Mouse (Mus musculus): Measurements from ENCODE around the gene Olfr815. TPM values are rescaled to one million over a fixed set of nuclear protein-coding genes. Genes with fewer than 3 reads are reported as not detected.
"Not testable (repeated sequence)": the region's sequence is repeated elsewhere in the genome, so short reads cannot be mapped to it uniquely, and the experiment has no call there.

The Olfr815 gene
- not detected in 2 replicates for polyA plus RNA-seq (2015; fragmentation: Nextera tagmentation; extraction: Ambion mirVana)

DNA sequence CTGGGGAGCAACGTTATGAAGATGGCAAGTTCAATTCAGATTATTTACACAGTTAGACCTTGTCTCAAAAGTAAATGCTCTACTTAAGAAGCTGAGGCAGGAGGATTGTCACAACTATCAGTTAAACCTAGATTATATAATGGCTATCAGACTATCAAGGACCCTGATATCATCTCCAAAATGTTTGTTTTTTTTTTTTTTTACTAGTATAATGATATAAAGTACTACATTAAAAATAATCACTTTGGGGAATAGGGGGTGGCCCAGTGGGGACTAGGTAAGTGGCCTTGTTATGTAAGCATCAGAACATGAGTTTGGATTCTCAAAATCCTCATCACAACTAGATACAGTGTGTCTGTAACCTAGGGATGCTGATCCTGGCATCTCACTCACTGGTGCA, at the start of gene Olfr815:
Gene Olfr815 (minus strand): TSS at position 101 of the 400 bp plus-strand sequence.
- not testable (repeated sequence) for H3K9me3 ChIP-seq; H3K27ac ChIP-seq (replicated peaks); H3K9ac ChIP-seq; ATAC-seq (ENCODE audit: extremely low read depth, insufficient number of reproducible peaks, low FRiP score, low TSS enrichment); H3K4me3 ChIP-seq; H3K4me1 ChIP-seq; H3K27me3 ChIP-seq (replicated peaks); H3K4me2 ChIP-seq; H3K36me3 ChIP-seq
- WGBS = 53% methylated on average over 1 of the region's 1 CpGs

DNA sequence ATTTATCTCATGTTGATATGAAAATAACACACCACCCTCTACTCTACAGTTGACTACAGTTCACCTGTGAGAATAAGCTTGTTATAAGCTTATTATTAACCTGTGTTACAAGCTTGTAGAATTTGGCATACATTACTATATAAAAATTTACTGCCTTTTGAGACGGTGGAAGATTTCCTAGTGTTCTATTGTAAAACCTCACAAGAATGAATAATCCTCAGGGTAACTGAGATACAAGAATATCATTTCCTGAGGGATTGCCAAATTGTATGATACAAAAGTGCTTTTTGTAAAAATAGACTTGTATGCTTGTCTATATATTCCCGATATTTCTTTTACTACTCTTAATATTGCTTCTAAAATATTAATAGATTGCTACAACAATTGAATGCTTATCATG, 43.3 kb upstream of the Olfr815 start, which contains the start of gene Olfr818:
Gene Olfr818 (minus strand): TSS at position 101 of the 400 bp plus-strand sequence.
- no peaks in the 10 kb centered on the region for H3K4me1 ChIP-seq
- H3K4me3 ChIP-seq = no peak within 1 kb of the TSS
- no peaks in the 10 kb centered on the region for H3K36me3 ChIP-seq
- ATAC-seq (ENCODE audit: extremely low read depth, insufficient number of reproducible peaks, low FRiP score, low TSS enrichment) = no peak
- no peak within 1 kb of the TSS for H3K27ac ChIP-seq (replicated peaks)
- H3K4me2 ChIP-seq = no peak within 1 kb of the TSS
- no peaks in the 10 kb centered on the region for H3K9me3 ChIP-seq
- H3K9ac ChIP-seq = no peak within 1 kb of the TSS
- WGBS = 84% methylated on average over 2 of the region's 2 CpGs
- H3K27me3 ChIP-seq (replicated peaks) = no peaks in the 10 kb centered on the region

DNA sequence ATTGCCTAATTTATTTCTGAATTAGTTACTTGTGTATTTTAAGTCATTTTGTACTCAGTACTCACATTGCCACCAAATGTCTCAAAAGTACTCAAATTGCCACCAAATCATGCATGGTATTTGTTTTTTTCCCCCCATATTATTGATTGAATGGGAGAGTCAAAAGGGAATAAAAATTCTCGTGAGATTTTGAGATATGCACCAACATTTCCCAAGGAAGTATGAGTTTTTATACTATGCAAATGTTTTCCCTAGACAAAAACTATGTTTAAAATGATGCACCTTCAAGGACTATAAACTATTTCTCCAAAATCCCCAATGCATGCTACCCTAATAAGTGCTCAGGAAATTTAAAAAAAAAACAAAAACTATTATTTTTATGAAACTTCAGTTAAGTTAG, 9.8 kb upstream of the Olfr815 start, which contains the start of gene Olfr816:
Gene Olfr816 (minus strand): TSS at position 101 of the 400 bp plus-strand sequence.
- Histone ChIP-seq H3K4me2 (no peak within 1 kb of the TSS), H3K27ac (replicated peaks) (no peak within 1 kb of the TSS), H3K27me3 (replicated peaks) (no peaks in the 10 kb centered on the region), H3K36me3 (no peaks in the 10 kb centered on the region), H3K9ac (no peak within 1 kb of the TSS), H3K4me1 (no peaks in the 10 kb centered on the region), H3K4me3 (no peak within 1 kb of the TSS), H3K9me3 (no peaks in the 10 kb centered on the region)
- WGBS = 51% methylated on average over 1 of the region's 1 CpGs
- ATAC-seq (ENCODE audit: extremely low read depth, insufficient number of reproducible peaks, low FRiP score, low TSS enrichment) = no peak

DNA sequence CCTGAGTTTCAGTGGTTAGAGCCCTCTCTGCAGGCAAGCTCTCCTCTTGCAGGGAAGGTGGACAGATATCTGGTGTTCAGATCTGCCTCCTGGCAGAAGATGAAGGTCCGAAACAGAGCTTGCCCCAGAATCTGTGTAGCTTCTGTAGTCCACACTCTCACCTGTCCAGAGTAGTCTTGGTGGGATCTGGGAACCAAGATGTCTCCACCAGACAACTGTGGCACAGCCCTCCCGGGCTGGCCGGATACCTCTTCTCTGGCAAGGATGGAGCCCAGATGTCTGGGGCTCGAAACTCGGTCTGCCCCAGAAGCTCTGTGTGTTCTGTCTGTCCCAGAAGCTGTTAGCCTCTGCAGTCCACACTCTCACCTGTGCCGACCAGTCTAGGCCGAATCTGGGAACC, 19.7 kb downstream of the Olfr815 start:
- no peaks in the 10 kb centered on the region for H3K27me3 ChIP-seq (replicated peaks)
- WGBS = 81% methylated on average over 7 of the region's 7 CpGs
- ATAC-seq (ENCODE audit: extremely low read depth, insufficient number of reproducible peaks, low FRiP score, low TSS enrichment) = no peak
- H3K4me2 ChIP-seq = no peak overlapping the region
- H3K4me3 ChIP-seq = no peak overlapping the region
- H3K9ac ChIP-seq = no peak overlapping the region
- no peaks in the 10 kb centered on the region for H3K36me3 ChIP-seq
- no peak overlapping the region for H3K27ac ChIP-seq (replicated peaks)
- H3K4me1 ChIP-seq = no peaks in the 10 kb centered on the region
- H3K9me3 ChIP-seq = no peaks in the 10 kb centered on the region; the same call in 1 of the 2 replicates

DNA sequence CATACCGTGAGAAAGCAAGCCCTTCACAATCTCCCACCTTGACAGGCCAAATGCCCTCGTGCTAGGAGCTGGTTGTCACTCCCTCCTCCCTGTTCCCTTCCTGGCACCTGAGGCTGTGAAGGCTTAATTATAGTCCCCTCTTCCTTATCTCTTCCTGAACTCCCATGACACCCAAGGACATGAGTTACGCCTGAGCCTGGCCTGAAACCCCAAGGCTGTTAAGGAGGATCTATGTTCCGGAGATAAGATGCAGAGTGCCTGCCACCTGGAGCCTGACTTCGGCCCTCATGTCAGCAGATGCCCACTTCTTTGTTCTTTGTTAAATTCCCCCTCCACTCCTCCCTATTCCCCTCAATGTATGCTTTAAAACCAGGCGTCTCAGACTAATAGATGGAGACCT, 20.2 kb downstream of the Olfr815 start:
- not testable (repeated sequence) for H3K27ac ChIP-seq (replicated peaks); H3K27me3 ChIP-seq (replicated peaks); H3K9me3 ChIP-seq; H3K36me3 ChIP-seq; H3K9ac ChIP-seq; H3K4me2 ChIP-seq; ATAC-seq (ENCODE audit: extremely low read depth, insufficient number of reproducible peaks, low FRiP score, low TSS enrichment); H3K4me1 ChIP-seq; H3K4me3 ChIP-seq
- WGBS = 48% methylated on average over 6 of the region's 6 CpGs

DNA sequence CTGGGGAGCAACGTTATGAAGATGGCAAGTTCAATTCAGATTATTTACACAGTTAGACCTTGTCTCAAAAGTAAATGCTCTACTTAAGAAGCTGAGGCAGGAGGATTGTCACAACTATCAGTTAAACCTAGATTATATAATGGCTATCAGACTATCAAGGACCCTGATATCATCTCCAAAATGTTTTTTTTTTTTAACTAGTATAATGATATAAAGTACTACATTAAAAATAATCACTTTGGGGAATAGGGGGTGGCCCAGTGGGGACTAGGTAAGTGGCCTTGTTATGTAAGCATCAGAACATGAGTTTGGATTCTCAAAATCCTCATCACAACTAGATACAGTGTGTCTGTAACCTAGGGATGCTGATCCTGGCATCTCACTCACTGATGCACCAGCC, 25.9 kb downstream of the Olfr815 start, which contains the start of gene Olfr814:
Gene Olfr814 (minus strand): TSS at position 101 of the 400 bp plus-strand sequence.
- 45% methylated on average over 1 of the region's 1 CpGs for WGBS
- not testable (repeated sequence) for H3K9me3 ChIP-seq; H3K4me2 ChIP-seq; H3K4me1 ChIP-seq; ATAC-seq (ENCODE audit: extremely low read depth, insufficient number of reproducible peaks, low FRiP score, low TSS enrichment); H3K9ac ChIP-seq; H3K36me3 ChIP-seq; H3K27me3 ChIP-seq (replicated peaks); H3K4me3 ChIP-seq; H3K27ac ChIP-seq (replicated peaks)

DNA sequence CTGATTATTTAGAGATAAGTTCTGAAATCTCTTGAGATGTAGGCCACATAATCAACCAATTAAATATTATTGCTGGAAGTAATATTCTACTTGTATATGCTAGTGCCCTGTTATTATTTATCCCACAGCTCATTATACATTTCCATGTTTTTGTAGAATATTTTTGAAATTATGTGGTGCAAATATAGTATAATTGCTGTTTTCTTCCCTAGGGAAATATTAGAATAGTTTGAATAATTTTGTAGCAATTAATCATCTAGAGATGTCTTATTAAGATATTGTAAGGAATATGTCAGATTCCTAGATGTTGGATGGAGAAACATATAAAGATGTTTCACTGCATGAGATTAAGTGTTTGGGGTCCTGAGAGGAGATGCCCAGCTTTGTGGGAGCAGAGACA, 50.6 kb downstream of the Olfr815 start, which contains the start of gene Olfr813:
Gene Olfr813 (plus strand): TSS at position 301 of the 400 bp plus-strand sequence.
- no peak within 1 kb of the TSS for H3K27ac ChIP-seq (replicated peaks)
- H3K4me3 ChIP-seq = no peak within 1 kb of the TSS
- H3K9ac ChIP-seq = no peak within 1 kb of the TSS
- H3K9me3 ChIP-seq = no peaks in the 10 kb centered on the region; the same call in 1 of the 2 replicates
- ATAC-seq (ENCODE audit: extremely low read depth, insufficient number of reproducible peaks, low FRiP score, low TSS enrichment) = no peak
- no peaks in the 10 kb centered on the region for H3K4me1 ChIP-seq
- H3K36me3 ChIP-seq = no peaks in the 10 kb centered on the region
- H3K4me2 ChIP-seq = no peak within 1 kb of the TSS
- no peaks in the 10 kb centered on the region for H3K27me3 ChIP-seq (replicated peaks)

Other genes with a start within 250 kb of the Olfr815 start
- gene Olfr800, start 248.2 kb downstream of the Olfr815 start, polyA plus RNA-seq (2015; fragmentation: Nextera tagmentation; extraction: Ambion mirVana) = not detected in 2 replicates
- not detected in 2 replicates for gene Olfr801, start 232.0 kb downstream of the Olfr815 start, polyA plus RNA-seq (2015; fragmentation: Nextera tagmentation; extraction: Ambion mirVana)
- not detected in 2 replicates for gene Olfr802, start 217.7 kb downstream of the Olfr815 start, polyA plus RNA-seq (2015; fragmentation: Nextera tagmentation; extraction: Ambion mirVana)
- not detected in 2 replicates for gene Olfr803, start 211.6 kb downstream of the Olfr815 start, polyA plus RNA-seq (2015; fragmentation: Nextera tagmentation; extraction: Ambion mirVana)
- gene Olfr804, start 202.7 kb downstream of the Olfr815 start, polyA plus RNA-seq (2015; fragmentation: Nextera tagmentation; extraction: Ambion mirVana) = not detected in 2 replicates
- not detected in 2 replicates for gene Olfr805, start 176.5 kb downstream of the Olfr815 start, polyA plus RNA-seq (2015; fragmentation: Nextera tagmentation; extraction: Ambion mirVana)
- not detected in 2 replicates for gene Olfr806, start 163.9 kb downstream of the Olfr815 start, polyA plus RNA-seq (2015; fragmentation: Nextera tagmentation; extraction: Ambion mirVana)
- gene Olfr807, start 148.1 kb downstream of the Olfr815 start, polyA plus RNA-seq (2015; fragmentation: Nextera tagmentation; extraction: Ambion mirVana) = not detected in 2 replicates
- not detected in 2 replicates for gene Olfr808, start 140.4 kb downstream of the Olfr815 start, polyA plus RNA-seq (2015; fragmentation: Nextera tagmentation; extraction: Ambion mirVana)
- gene Olfr809, start 131.2 kb downstream of the Olfr815 start, polyA plus RNA-seq (2015; fragmentation: Nextera tagmentation; extraction: Ambion mirVana) = not detected in 2 replicates
- gene Olfr810, start 111.0 kb downstream of the Olfr815 start, polyA plus RNA-seq (2015; fragmentation: Nextera tagmentation; extraction: Ambion mirVana) = not detected in 2 replicates
- gene Olfr811, start 101.5 kb downstream of the Olfr815 start, polyA plus RNA-seq (2015; fragmentation: Nextera tagmentation; extraction: Ambion mirVana) = not detected in 2 replicates
- gene Olfr812, start 59.8 kb downstream of the Olfr815 start, polyA plus RNA-seq (2015; fragmentation: Nextera tagmentation; extraction: Ambion mirVana) = not detected in 2 replicates
- gene Olfr813, start 50.5 kb downstream of the Olfr815 start, polyA plus RNA-seq (2015; fragmentation: Nextera tagmentation; extraction: Ambion mirVana) = not detected in 2 replicates
- gene Olfr814, start 26.0 kb downstream of the Olfr815 start, polyA plus RNA-seq (2015; fragmentation: Nextera tagmentation; extraction: Ambion mirVana) = not detected in 2 replicates
- gene Olfr816, start 9.7 kb upstream of the Olfr815 start, polyA plus RNA-seq (2015; fragmentation: Nextera tagmentation; extraction: Ambion mirVana) = not detected in 2 replicates
- not detected in 2 replicates for gene Olfr818, start 43.2 kb upstream of the Olfr815 start, polyA plus RNA-seq (2015; fragmentation: Nextera tagmentation; extraction: Ambion mirVana)
- gene Olfr819, start 61.4 kb upstream of the Olfr815 start, polyA plus RNA-seq (2015; fragmentation: Nextera tagmentation; extraction: Ambion mirVana) = not detected in 2 replicates
- not detected in 2 replicates for gene Olfr247, start 70.3 kb upstream of the Olfr815 start, polyA plus RNA-seq (2015; fragmentation: Nextera tagmentation; extraction: Ambion mirVana)
- not detected in 2 replicates for gene Gm10310, start 79.2 kb upstream of the Olfr815 start, polyA plus RNA-seq (2015; fragmentation: Nextera tagmentation; extraction: Ambion mirVana)
- gene Olfr820, start 106.8 kb upstream of the Olfr815 start, polyA plus RNA-seq (2015; fragmentation: Nextera tagmentation; extraction: Ambion mirVana) = not detected in 2 replicates
- not detected in 2 replicates for gene Olfr821, start 124.5 kb upstream of the Olfr815 start, polyA plus RNA-seq (2015; fragmentation: Nextera tagmentation; extraction: Ambion mirVana)
- gene Olfr822, start 165.3 kb upstream of the Olfr815 start, polyA plus RNA-seq (2015; fragmentation: Nextera tagmentation; extraction: Ambion mirVana) = not detected in 2 replicates
- gene Olfr823, start 209.5 kb upstream of the Olfr815 start, polyA plus RNA-seq (2015; fragmentation: Nextera tagmentation; extraction: Ambion mirVana) = not detected in 2 replicates
- gene Olfr824, start 224.1 kb upstream of the Olfr815 start, polyA plus RNA-seq (2015; fragmentation: Nextera tagmentation; extraction: Ambion mirVana) = not detected in 2 replicates

Data from heart, embryonic 13.5 days (tissue).